ENCODE assay signal across 21 mouse cellular contexts in genomic region chr8:120337627-120338026, GRCm38 (mm10).
DNase-seq lines count a peak whose midpoint lies in the region; ATAC-seq and TF ChIP-seq lines count a peak whose summit lies in the region.
"Had no signal": no experiment of that assay in that cellular context is flagged by ENCODE, and none has a peak within 500 bp of the region (broad histone marks: within the 10 kb centered on the region; RNA-seq: fewer than 3 reads in every experiment).

No protein-coding gene starts in this region.

- no peak for TF ChIP-seq POLR2A in ES-Bruce4 (IDR thresholded peaks at IDR 0.05; ENCODE audit: insufficient read depth, low read length)

- peaks cover 5% of the 10 kb centered on the region; the same call in 1 of the 2 replicates for H3K9me3 ChIP-seq in forebrain, embryonic 10.5 days
- no peaks in the 10 kb centered on the region for H3K9me3 ChIP-seq in forebrain, embryonic 16.5 days (ENCODE audit: control insufficient read depth, low read length)
- H3K9me3 ChIP-seq in megakaryocyte, embryonic 14.5 days, result peaks cover 13% of the 10 kb centered on the region
- 0 out of 2 replicates have a peak, but pooled peaks cover 5% of the 10 kb centered on the region for H3K9me3 ChIP-seq in ES-Bruce4 (replicated peaks; ENCODE audit: control insufficient read depth, insufficient read depth, low read length, poor library complexity, severe bottlenecking)
- no peaks in the 10 kb centered on the region for H3K9me3 ChIP-seq in embryonic facial prominence, embryonic 10.5 days
- H3K9me3 ChIP-seq: hindbrain, embryonic 13.5 days; intestine, embryonic 15.5 days had no signal

- no peak for DNase-seq in forebrain, embryonic 10.5 days (ENCODE audit: extremely low spot score, low spot score)
- no peak for DNase-seq in embryonic facial prominence, embryonic 10.5 days (ENCODE audit: low spot score)
- no peak for DNase-seq in lung, postnatal 25 days (ENCODE audit: low spot score)
- DNase-seq: adrenal gland, postnatal 25 days; cerebellum, adult 18-20 months; cerebellum, adult 9-11 months; cerebellum, postnatal 36 days; gastrocnemius, postnatal 36 days; heart, adult 18-20 months; kidney, adult 18-20 months had no signal

- peak overlapping the region; percentile 75 for H3K27ac ChIP-seq in forebrain, embryonic 10.5 days
- no peak overlapping the region for H3K27ac ChIP-seq in forebrain, embryonic 16.5 days (ENCODE audit: low read length)
- H3K27ac ChIP-seq in ES-Bruce4 (ENCODE audit: insufficient read depth, low read length), result peak overlapping the region; percentile 96
- H3K27ac ChIP-seq in embryonic facial prominence, embryonic 10.5 days (replicated peaks), result peak overlapping the region; percentile 86
- H3K27ac ChIP-seq: intestine, embryonic 15.5 days had no signal

- H3K4me2 ChIP-seq in forebrain, embryonic 16.5 days (ENCODE audit: low read length), result no peak overlapping the region
- H3K4me2 ChIP-seq: heart, embryonic 11.5 days; hindbrain, embryonic 13.5 days; intestine, embryonic 15.5 days had no signal

- no peak overlapping the region for H3K9ac ChIP-seq in forebrain, embryonic 16.5 days (replicated peaks; ENCODE audit: low read depth, low read length)
- no peak overlapping the region for H3K9ac ChIP-seq in ES-Bruce4 (ENCODE audit: low read depth, poor library complexity, severe bottlenecking)
- H3K9ac ChIP-seq: hindbrain, embryonic 13.5 days; intestine, embryonic 15.5 days had no signal

- no peak for ATAC-seq in forebrain, embryonic 16.5 days
- ATAC-seq in megakaryocyte, adult 5-6 weeks (ENCODE audit: poor library complexity, severe bottlenecking), result no peak
- ATAC-seq: activated CD4-positive, CD25-positive, alpha-beta regulatory T cell, adult 4 months; forebrain, embryonic 14.5 days; intestine, embryonic 15.5 days had no signal

- H3K27me3 ChIP-seq in forebrain, embryonic 10.5 days (ENCODE audit: poor library complexity, severe bottlenecking), result peaks cover 65% of the 10 kb centered on the region
- no peaks in the 10 kb centered on the region for H3K27me3 ChIP-seq in forebrain, embryonic 16.5 days (replicated peaks; ENCODE audit: control insufficient read depth, insufficient read depth, low read length)
- H3K27me3 ChIP-seq in megakaryocyte, embryonic 14.5 days (replicated peaks), result no peaks in the 10 kb centered on the region
- no peaks in the 10 kb centered on the region for H3K27me3 ChIP-seq in ES-Bruce4 (ENCODE audit: control insufficient read depth, insufficient read depth, low read length, poor library complexity, severe bottlenecking)
- peaks cover 21% of the 10 kb centered on the region; the same call in 1 of the 2 replicates for H3K27me3 ChIP-seq in embryonic facial prominence, embryonic 10.5 days (replicated peaks; ENCODE audit: low read depth, poor library complexity, severe bottlenecking)
- H3K27me3 ChIP-seq: CH12.LX; intestine, embryonic 15.5 days; Patski had no signal

- peaks cover 5% of the 10 kb centered on the region; the same call in 1 of the 2 replicates for H3K36me3 ChIP-seq in forebrain, embryonic 10.5 days (replicated peaks)
- no peaks in the 10 kb centered on the region for H3K36me3 ChIP-seq in forebrain, embryonic 16.5 days (ENCODE audit: control insufficient read depth, insufficient read depth)
- H3K36me3 ChIP-seq in megakaryocyte, embryonic 14.5 days (replicated peaks; ENCODE audit: low read length), result peaks cover 23% of the 10 kb centered on the region
- no peaks in the 10 kb centered on the region for H3K36me3 ChIP-seq in ES-Bruce4 (ENCODE audit: control insufficient read depth, insufficient read depth, low read length, poor library complexity, severe bottlenecking)
- peaks cover 8% of the 10 kb centered on the region; the same call in 1 of the 2 replicates for H3K36me3 ChIP-seq in embryonic facial prominence, embryonic 10.5 days (replicated peaks)
- H3K36me3 ChIP-seq: hindbrain, embryonic 13.5 days; intestine, embryonic 15.5 days had no signal

- TF ChIP-seq CTCF in ES-Bruce4 (IDR thresholded peaks at IDR 0.05; ENCODE audit: low read depth, low read length), result no peak

- H3K4me3 ChIP-seq in forebrain, embryonic 10.5 days, result no peak overlapping the region
- H3K4me3 ChIP-seq in forebrain, embryonic 16.5 days (replicated peaks; ENCODE audit: low read length), result no peak overlapping the region
- peak overlapping the region; percentile 91 for H3K4me3 ChIP-seq in megakaryocyte, embryonic 14.5 days (replicated peaks)
- no peak overlapping the region for H3K4me3 ChIP-seq in ES-Bruce4 (ENCODE audit: low read depth, low read length)
- H3K4me3 ChIP-seq in embryonic facial prominence, embryonic 10.5 days, result no peak overlapping the region
- H3K4me3 ChIP-seq: hindbrain, embryonic 13.5 days; intestine, embryonic 15.5 days had no signal

- 65% methylated on average over 5 of the region's 5 CpGs for WGBS in forebrain, embryonic 10.5 days
- WGBS in forebrain, embryonic 16.5 days, result 62% methylated on average over 5 of the region's 5 CpGs
- 63% methylated on average over 5 of the region's 5 CpGs for WGBS in embryonic facial prominence, embryonic 10.5 days

- TF ChIP-seq EP300 in ES-Bruce4 (IDR thresholded peaks at IDR 0.05; ENCODE audit: insufficient read depth, low read depth, low read length), result no peak

- H3K4me1 ChIP-seq in forebrain, embryonic 10.5 days, result peaks cover 98% of the 10 kb centered on the region
- peaks cover 42% of the 10 kb centered on the region for H3K4me1 ChIP-seq in forebrain, embryonic 16.5 days (replicated peaks; ENCODE audit: control insufficient read depth, insufficient read depth, low read length)
- peaks cover 100% of the 10 kb centered on the region for H3K4me1 ChIP-seq in megakaryocyte, embryonic 14.5 days
- peaks cover 30% of the 10 kb centered on the region for H3K4me1 ChIP-seq in ES-Bruce4 (ENCODE audit: control insufficient read depth, insufficient read depth, low read length)
- H3K4me1 ChIP-seq in embryonic facial prominence, embryonic 10.5 days, result peaks cover 95% of the 10 kb centered on the region
